Mouse (Mus musculus) urinary bladder, postnatal 10 days (tissue): ENCODE results near the gene Rnf103.
"Not testable (repeated sequence)": the region's sequence is repeated elsewhere in the genome, so short reads cannot be mapped to it uniquely, and the experiment has no call there.

Experiments
- DNase-seq: peaks from one replicate; pipeline ENCODE4 v3.0.0; 2022; ENCODE audit warnings: low spot score

Rnf103 gene

DNA sequence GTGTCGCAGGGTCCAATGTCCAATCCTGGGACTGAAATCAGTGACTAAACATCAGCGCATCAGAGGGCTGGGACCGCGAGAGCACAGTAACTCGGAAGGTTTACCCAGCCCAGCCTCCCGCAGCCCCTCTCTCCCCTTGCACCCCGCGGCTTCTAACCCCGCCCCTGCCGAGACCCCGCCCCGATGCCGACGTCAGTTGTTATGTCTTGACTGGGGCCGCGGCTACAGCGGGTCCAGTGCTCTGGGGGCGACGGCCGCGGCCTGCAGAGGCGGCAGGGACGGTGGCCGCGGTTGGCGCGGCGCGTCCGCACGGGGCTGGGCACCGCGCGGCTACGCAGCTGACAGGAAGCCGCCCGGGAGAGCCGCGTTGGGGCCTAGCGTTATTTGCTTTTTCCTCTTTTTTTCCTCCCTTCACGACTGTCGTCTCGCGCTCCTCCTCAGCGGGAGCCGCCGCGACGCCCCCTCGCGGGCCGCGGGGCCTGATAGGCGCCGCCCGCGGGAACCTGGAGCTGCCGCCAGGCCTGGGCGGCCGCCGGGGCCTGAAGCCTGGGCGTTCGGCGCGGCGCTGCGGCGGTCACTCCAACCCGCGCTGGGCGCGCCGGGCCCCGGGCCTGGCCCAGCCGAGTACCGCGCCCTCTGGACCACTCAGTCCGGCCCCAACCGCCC is at the start of gene Rnf103:
Gene Rnf103 (plus strand): TSS at position 220 of the 666 bp plus-strand sequence.
- peak; percentile 71 for DNase-seq

DNA sequence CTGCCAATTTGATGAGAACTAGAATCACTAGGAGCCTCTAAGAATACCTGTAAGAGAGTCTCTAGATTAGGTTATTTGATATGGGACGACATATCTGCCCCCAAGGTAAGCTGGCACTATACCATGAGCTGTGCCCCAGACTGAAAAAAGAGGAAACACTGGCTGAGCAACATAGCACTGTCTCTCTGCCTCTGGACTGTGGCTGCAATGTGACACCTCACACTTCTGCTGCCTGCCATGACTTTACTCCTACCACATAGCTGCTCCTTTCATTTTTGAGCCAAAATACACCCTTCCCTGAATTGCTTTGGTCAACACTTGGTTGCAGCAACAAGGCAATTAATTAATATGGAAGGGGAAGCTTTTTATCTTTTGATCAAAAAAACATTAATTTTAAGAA is 48.9 kb upstream of the Rnf103 start:
- DNase-seq = no peak

DNA sequence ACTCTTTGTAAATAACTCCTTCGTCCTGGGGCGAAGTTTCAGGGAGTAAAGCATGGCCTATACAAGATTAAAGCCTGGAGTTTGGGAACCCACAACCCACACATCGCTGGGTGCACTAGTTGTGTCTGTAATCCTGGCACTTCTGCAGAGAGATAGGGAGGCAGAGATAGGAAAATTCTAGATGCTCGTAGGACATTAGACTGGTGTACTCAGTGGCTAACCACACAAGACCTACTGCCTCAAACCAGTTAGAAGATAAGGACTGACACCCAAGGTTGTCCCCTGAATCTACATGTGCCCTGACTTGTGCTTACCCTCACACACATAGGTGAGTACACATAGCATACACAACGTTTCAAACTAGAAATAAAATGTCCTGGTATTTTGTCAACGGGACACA is 48.1 kb upstream of the Rnf103 start:
- DNase-seq = no peak

DNA sequence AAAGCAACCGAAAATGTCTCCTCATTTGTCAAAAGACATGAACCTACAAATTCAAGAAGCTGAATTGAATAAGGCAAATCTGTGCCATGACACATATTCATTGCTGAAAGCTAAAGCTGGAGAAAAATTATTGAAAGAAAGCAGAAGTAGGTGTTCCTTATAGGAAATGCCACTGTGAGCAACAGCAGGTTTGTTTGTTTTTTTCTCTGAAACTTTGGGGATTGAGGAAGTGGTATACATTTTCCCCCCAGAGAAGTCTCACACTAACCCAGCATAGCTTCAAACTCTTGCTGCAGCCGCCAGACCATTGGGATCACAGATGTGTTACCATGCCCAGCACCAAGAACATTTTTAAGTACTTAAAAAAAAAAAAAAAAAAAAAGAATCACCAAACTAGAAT is 40.9 kb upstream of the Rnf103 start:
- no peak for DNase-seq

DNA sequence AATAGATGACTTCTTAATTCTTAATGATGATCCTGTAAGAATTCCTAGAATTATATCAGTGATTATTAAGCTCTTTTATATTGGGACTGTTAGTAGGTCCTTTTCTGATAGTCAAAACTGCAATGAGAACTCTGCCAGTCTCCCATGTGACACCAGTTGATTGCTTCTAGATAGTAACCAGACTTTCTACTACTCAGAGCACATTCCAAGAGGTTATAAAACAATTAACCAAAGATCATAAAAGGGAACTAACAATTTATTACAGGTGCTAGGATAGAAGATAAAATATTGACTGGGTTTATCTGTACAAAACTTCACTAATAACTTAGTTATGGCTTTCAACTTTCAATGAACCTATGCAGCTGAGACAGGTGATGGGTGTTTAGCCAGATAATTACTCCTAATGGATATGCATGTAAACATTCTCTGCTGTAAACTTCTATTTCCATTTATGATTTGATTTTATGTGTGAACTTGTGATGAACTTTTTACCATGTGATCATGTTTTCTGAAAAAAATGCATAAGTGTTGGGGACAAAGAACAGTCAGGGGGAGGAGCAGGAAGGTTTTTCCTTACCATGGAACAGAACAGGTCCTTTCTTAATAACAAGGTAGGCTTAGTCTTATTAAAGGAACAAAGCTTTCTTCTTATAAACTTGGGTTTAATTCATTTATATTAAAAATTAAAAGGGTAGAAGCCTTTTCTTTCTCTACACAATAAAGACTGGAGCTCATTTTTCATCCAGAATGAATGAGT is 39.5 kb upstream of the Rnf103 start:
- not testable (repeated sequence) for DNase-seq

DNA sequence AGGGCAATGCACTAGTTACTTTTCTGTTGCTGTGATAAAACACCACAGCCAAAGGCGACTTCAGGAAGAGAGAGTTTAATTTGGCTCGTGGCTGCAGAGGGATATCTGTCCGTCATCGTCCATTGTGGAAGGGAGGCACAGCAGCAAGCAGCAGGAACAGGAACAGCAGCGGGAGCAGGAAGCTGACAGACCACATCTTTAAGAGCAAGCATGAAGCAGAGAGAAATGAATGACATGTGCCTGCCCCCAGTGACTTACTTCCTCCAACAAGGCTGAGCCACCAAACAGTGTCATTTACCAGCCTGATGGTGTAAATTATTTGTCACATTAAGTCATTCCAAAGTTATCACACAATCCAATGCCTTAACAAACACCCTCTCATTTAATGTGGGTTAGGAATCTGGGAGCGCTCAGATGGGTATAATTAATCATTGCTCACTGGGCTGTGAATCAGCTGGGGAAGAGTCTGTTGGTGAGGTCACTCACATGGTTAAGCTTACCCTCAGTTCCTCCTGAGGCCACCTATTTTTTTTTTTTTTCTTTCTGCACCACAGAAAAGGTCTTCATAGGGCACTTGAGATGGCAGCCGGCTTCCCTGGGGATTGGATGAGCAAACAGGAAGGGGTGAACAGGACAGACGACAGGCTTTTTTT is 35.6 kb upstream of the Rnf103 start:
- DNase-seq = no peak

DNA sequence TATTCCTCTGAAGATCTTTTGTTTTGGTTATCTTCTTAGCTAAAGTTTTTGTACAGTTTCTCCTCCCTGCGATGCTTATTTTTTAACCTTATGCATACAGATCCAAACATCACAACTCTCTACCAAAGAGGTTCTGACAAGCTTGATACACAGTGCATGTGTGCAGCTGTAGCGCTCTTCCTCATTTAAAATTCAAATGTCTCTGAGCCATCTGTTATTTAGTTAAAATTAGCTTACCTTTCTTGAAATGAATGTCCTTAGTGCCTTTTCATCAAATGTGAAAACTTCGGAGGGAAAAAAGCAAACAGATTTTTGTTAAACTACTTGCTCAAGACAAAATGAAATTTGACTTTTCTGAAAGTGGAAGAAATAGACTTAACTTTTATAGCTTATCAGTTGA is 28.5 kb upstream of the Rnf103 start:
- no peak for DNase-seq

DNA sequence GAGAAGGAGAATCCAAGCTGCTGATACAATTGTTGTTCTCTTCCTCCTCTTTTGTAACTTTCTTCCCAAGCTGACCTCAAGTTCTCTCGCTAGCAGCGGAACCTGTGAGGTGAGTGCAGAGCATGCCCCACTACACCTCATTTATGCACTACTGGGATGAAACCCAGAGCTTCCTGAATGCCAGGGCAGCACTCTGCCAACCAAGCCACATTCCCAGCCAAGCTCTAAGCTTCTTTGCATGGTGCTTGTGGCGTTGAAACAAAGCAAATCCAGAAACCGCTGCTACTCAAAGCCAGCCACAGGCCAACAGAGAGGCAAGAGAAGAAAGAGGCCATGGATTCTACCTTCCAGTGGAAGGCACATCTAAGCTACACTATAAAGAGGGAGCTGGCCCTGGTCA is 25.9 kb upstream of the Rnf103 start:
- DNase-seq = no peak

DNA sequence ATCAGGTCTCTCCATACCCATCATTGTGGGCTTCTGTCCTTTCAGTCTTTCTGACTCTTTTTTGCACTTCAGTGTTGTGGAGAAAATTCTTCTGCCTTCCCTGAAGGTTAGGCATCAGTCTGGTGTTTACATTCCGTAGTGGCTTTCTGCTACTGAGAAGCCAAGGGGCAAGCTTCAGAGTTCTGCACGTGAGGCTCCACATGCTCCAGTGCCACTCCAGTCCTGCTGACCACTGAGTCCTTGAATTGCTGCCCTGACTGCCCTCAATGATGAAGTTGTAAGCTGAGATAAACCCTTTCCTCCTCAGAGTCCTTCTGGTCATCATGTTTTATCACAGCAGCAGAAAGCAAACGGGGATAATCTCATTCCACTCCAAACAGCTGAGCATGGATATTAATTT is 24.4 kb upstream of the Rnf103 start:
- DNase-seq = no peak

DNA sequence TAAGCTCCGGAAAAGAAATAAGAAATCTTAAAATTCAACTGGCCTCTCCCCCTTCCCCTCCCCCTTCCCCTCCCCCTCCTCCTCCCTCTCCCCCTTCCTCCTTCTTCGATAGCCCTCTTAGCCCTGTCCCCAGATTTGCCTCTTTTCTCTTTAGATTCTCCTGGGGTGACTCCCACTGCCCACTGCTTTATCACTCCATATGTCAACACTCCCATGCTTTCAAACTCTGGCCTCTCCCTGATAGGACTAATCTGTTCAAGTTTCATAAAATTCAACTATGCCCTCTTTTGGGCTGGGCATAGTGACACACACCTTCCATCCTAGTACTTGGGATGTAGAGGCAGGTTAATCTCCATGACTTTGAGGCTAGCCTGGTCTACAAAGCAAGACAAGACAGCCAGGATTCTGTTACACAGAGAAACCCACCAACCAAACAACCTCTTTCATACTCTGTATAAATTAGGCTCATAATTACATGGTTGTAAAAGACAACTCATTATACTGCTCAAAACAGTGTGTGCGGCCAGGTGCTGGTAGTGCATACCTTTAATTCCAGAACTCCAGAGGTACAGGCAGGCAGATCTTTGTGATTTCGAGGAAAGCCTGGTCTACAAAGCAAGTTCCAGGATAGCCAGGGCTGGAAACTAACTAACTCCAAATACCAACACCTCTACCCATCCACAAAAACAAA is 21.7 kb upstream of the Rnf103 start:
- DNase-seq = no peak

DNA sequence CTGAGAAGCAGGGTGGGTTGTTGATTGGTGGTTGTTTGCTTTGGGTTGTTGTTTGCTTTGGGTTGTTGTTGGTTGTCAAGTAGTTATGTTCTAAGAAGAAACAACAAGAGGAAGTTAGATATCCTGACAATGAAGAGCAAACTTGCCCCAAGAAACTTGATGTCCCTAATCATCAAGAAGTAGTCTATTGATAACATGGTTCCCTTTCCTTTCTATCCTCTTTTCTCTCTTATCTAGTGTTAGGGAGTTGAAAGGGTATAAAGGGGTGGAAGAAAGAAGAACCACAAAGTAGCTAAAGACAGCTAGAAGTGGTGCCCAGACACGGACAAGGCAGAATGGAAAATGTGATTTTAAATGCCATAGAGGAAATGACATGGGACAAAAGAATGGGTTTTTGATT is 20.9 kb upstream of the Rnf103 start:
- no peak for DNase-seq

DNA sequence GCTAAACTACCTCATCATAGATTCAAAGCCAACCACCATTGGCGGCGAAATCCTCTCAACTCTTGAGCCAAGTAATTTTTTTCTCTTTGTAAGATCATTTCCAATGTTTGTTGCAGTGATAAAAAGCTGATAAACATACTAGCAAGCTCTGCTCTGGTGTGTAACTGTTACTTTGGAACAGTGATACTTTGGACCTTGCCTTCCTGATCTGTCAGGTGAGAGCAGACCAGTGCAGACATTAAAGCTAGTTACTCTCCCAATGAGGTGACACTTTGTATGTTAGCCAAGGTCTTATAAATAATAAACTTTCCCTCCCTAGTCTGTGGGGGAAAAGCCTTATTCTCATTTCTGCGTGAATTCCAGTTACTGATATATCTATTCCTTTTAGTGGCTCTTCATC is 18.1 kb upstream of the Rnf103 start:
- DNase-seq = no peak

DNA sequence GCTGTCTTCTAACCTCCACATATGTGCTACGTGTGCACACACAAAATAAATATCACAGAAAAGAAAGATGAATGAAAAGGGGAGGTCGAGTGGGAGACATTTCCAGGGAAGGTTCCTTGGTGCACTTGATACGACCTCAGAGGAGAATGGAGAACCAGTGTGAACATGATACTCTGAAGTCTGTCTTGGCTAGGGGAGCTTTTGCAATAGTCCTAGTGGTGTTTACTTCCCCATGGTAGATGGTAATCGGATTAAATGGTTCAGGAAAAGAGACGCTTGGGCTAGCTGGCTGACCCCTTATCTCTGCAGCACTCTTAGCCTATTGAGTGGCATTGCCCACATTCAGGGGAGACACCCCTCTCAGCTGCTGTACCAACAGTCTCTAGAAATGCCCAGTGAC is 16.9 kb upstream of the Rnf103 start:
- DNase-seq = no peak

DNA sequence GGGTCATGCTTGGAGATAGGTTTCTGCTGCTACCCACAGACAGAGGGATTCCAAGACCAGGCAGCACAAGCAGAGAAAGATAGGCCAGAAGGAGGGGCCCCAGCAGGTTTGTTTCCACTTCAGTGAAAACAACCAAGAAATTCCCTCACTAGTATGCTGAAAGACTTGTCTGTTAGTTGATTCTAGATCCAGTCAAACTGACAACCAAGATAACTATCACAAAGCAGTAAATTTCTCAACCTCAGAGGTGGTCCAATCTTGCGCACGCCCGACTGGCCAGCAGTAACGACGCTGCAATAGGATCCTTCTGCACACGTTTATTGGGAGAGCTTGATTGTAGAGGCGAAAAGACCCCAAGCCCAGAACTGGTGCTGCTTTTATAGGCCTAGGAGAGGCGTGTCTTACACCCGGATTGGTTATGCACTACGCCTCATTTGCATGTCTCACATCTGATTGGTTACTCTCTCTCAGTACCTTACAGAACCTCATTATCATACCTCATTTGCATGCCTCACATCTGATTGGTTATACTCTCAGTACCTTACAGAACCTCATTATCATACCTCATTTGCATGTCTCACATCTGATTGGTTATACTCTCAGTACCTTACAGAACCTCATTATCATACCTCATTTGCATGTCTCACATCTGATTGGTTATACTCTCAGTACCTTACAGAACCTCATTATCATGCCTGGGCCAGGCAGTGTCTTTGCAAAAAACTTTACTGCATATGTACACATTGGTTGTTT is 14.7 kb upstream of the Rnf103 start:
- not testable (repeated sequence) for DNase-seq

DNA sequence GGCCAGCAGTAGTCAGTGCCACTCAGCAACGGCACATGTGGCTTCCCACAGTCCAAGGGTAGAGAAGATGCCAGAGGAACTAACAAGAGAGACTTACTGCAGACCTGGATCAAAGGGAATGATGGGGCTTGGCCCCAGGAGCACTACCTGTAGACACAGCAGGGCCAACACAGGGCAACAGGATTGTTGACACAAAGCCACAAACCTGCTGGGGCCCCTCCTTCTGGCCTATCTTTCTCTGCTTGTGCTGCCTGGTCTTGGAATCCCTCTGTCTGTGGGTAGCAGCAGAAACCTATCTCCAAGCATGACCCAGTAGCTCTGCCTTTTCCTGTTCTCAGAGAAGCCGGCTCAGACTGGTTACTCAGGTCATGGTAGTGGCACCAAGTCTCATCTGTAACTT is 14.1 kb upstream of the Rnf103 start:
- not testable (repeated sequence) for DNase-seq

DNA sequence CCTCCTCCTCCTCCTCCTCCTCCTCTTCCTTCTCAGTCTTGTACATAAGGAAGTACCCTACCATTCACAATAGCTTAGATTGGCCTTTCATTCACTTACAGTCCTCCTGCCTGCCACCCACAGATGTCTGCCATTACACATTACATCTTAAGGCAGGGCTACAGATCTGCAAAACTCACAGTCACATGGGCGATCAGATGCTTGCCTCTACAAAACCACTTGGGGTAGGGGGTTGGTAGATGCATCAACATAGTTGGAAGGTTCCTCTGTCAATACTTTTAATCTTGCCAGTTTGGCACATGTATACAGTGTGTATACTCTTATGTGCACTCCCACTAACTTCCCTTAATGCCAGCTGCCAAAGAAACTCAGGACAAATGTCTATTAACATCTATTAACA is 13.6 kb upstream of the Rnf103 start:
- DNase-seq = no peak

DNA sequence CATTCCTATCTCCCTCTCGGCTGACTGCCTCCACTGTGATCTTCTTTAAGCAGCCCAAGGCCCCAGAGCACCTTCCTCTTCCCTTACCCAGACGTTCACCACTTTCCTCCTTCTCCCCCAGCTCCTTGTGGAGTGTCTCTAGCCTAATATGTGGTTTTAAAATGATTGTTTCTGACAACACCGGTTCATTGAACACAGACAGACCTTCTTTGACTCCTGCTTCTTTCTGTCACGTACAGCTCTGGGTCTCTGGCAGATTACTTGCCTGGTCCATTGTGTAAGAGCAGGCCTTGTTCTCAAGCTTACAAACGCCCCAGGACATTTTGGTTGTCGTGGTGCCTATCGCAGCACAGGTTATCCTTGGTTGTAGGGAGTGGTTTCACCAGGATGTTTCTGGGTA is 12.6 kb upstream of the Rnf103 start:
- DNase-seq = no peak

DNA sequence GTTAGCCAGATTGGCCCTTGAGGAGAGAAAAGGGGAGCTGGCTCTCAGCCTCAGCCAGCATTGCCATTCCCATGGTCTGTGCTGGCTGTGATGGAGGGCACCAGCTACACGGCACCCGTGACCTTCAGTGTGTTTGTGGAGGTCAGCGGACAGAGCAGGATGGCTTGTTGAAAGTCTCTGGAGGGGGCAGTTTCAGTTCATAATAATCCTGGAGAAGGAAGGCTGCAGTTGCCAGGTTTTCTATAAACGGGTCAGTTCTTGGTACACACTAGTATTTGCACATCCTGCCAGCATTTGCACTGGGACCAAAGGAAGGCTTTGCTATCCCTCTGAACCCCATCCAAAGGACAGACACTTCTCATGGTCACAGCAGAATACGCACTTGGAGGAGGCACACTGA is 8.4 kb upstream of the Rnf103 start:
- DNase-seq = no peak

DNA sequence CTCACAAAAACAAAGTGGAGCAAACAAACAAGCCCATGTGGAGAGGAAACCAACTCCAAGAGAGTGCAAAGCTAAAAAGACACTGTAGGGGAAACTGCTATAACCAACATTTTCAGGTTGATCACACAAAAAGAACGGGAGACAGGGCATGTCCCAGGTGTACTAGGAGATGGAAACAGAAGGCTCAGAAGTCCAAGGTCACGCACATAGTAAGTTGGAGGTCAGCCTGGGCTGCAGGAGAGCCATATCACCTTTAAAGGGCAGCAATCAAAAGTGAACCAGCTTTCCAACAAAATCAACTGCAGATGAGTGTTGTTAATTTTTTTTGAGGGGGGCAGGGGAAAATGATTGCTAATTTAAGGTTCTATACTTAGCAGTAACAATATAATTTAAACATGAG is 7.5 kb upstream of the Rnf103 start:
- DNase-seq = no peak

DNA sequence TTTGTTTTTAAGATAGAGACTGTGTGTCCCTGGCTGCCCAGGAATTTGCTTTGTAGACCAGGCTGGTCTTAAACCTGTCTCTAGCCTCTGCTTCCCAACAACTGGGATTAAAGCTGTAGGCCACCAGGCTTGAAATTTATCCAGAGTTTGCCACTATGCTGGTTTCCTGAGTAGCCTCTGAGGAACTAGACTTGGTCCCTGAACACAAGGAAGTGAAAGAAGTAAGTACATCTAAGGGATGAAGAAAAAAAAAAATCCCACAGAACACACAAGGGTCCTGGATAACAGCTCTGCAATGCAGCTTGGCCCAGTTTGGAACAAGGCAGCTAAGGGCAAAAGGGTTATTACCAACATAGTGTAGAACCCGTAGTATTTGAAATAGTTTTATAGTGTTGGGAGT is 6.8 kb upstream of the Rnf103 start:
- DNase-seq = no peak

DNA sequence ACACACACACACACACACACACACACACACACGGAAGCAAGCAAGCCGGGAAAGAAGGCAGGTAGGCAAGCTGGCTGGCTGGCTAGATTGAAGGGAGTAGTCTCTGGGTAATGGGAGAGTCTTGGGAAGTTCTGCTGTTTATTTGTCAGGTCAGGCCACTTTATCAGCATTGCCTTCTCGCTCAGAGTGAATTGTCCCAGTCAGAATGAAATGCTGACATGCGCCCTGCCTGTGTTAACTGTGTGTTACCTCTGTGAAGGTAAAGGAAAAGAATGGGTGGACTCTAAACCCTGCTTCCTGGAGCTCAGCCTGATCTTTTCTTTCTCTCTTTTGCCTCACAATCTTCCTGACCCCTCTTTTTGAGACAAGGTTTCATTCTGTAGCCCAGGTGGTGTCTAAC is 5.7 kb upstream of the Rnf103 start:
- no peak for DNase-seq

DNA sequence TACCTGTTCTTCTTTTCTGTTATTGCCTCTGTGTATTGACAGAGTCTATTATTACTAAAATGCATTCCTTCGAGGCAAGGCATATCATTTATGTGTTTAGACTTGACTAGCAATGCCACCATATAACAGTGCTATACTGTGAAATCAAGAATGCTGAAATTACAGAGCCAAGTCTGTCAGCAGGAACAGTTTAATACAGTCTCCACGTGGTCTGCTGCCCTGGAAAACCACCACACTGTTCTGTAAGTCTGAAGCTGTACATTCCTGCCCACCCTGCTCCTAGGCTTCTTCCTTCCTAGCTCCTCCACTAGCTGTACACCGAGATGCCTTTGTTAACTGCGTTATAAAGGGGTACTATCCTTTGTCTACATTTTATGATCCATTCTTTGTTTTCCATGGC is 1.6 kb upstream of the Rnf103 start:
- no peak for DNase-seq
